ENCODE assay signal across 8 mouse cellular contexts in the genomic region with DNA sequence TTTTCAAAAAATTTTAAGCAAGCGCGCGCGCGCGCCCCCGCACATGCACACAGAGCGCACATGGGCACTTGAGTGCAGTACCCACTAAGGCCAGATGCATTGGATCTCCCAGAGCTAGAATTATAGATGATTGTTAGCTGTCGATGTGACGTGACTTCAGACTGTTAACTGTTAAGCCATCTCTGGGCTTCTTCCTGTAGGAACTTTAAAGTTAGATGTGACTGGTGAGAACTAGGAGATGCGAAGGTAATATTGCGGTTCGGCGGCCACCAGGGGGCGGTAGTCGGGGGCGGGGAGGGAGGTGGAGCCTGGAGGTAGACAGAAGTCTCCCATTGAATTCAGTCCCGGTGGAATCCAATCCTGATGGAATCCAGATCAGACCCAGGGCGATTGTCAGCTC. TPM values are rescaled to one million over a fixed set of nuclear protein-coding genes. Genes with fewer than 3 reads are reported as not detected.
A peak's percentile ranks its signal among the peaks of the same experiment; 100 is the strongest.
DNase-seq lines count a peak whose midpoint lies in the region; ATAC-seq and TF ChIP-seq lines count a peak whose summit lies in the region.

No protein-coding gene starts in this region.

- peak; percentile 22; the same call in 1 of the 2 replicates for ATAC-seq in forebrain, embryonic 16.5 days
- peak; percentile 53 for ATAC-seq in hindbrain, embryonic 16.5 days
- ATAC-seq in midbrain, embryonic 16.5 days = no peak

- H3K9me3 ChIP-seq in forebrain, embryonic 16.5 days (ENCODE audit: control insufficient read depth, low read length) = no peaks in the 10 kb centered on the region
- no peaks in the 10 kb centered on the region for H3K9me3 ChIP-seq in hindbrain, embryonic 16.5 days (ENCODE audit: control insufficient read depth, low read length)
- no peaks in the 10 kb centered on the region for H3K9me3 ChIP-seq in midbrain, embryonic 16.5 days (replicated peaks; ENCODE audit: control insufficient read depth, low read length, poor library complexity, severe bottlenecking)

- H3K36me3 ChIP-seq in forebrain, embryonic 16.5 days (ENCODE audit: control insufficient read depth, insufficient read depth) = no peaks in the 10 kb centered on the region
- H3K36me3 ChIP-seq in hindbrain, embryonic 16.5 days (ENCODE audit: control insufficient read depth, insufficient read depth, low read length) = no peaks in the 10 kb centered on the region
- H3K36me3 ChIP-seq in liver, adult 2 months (ENCODE audit: control insufficient read depth, insufficient read depth, low read length) = no peaks in the 10 kb centered on the region
- H3K36me3 ChIP-seq in midbrain, embryonic 16.5 days (ENCODE audit: control insufficient read depth, insufficient read depth, low read length) = no peaks in the 10 kb centered on the region

- TF ChIP-seq CTCF in liver, adult 2 months (IDR thresholded peaks at IDR 0.05; ENCODE audit: low read depth, low read length) = peak; percentile 49

- no peak for TF ChIP-seq POLR2A in liver, adult 2 months (IDR thresholded peaks at IDR 0.05; ENCODE audit: extremely low read depth, insufficient read depth, low read length)

- H3K4me2 ChIP-seq in forebrain, embryonic 16.5 days (ENCODE audit: low read length) = peak overlapping the region; percentile 18; the same call in 1 of the 2 replicates
- H3K4me2 ChIP-seq in hindbrain, embryonic 16.5 days (ENCODE audit: low read length) = peak overlapping the region; percentile 49
- peak overlapping the region; percentile 29 for H3K4me2 ChIP-seq in midbrain, embryonic 16.5 days (ENCODE audit: low read length)

- WGBS in forebrain, embryonic 16.5 days = 37% methylated on average over 19 of the region's 19 CpGs
- 40% methylated on average over 19 of the region's 19 CpGs for WGBS in hindbrain, embryonic 16.5 days
- WGBS in liver, adult 2 months = 37% methylated on average over 19 of the region's 19 CpGs
- WGBS in midbrain, embryonic 16.5 days = 40% methylated on average over 19 of the region's 19 CpGs

- peak; percentile 23 for DNase-seq in cerebellum, adult 8-10 months
- no peak for DNase-seq in cerebellum, adult 9-11 months
- peak; percentile 61 to 82 for DNase-seq in adrenal gland, postnatal 36 days
- no peak for DNase-seq in liver, adult 2 months (ENCODE audit: extremely low read depth, low read depth, low spot score)
- DNase-seq in testis, postnatal 10 days (ENCODE audit: low spot score) = peak; percentile 91

- H3K27ac ChIP-seq in forebrain, embryonic 16.5 days (ENCODE audit: low read length) = no peak overlapping the region
- H3K27ac ChIP-seq in hindbrain, embryonic 16.5 days (ENCODE audit: low read depth, low read length) = no peak overlapping the region
- H3K27ac ChIP-seq in liver, adult 2 months (replicated peaks; ENCODE audit: insufficient read depth, low read depth, low read length) = no peak overlapping the region
- H3K27ac ChIP-seq in midbrain, embryonic 16.5 days (ENCODE audit: low read length) = no peak overlapping the region

- H3K4me3 ChIP-seq in forebrain, embryonic 16.5 days (replicated peaks; ENCODE audit: low read length) = no peak overlapping the region
- H3K4me3 ChIP-seq in hindbrain, embryonic 16.5 days (ENCODE audit: low read length) = peak overlapping the region; percentile 23; the same call in 1 of the 2 replicates
- H3K4me3 ChIP-seq in liver, adult 2 months (ENCODE audit: insufficient read depth, low read depth, low read length) = no peak overlapping the region
- no peak overlapping the region for H3K4me3 ChIP-seq in midbrain, embryonic 16.5 days (ENCODE audit: low read depth, low read length)

- no peaks in the 10 kb centered on the region for H3K4me1 ChIP-seq in forebrain, embryonic 16.5 days (replicated peaks; ENCODE audit: control insufficient read depth, insufficient read depth, low read length)
- H3K4me1 ChIP-seq in hindbrain, embryonic 16.5 days (ENCODE audit: control insufficient read depth, insufficient read depth, low read depth, low read length) = no peaks in the 10 kb centered on the region
- H3K4me1 ChIP-seq in liver, adult 2 months (ENCODE audit: control insufficient read depth, insufficient read depth, low read length) = no peaks in the 10 kb centered on the region
- H3K4me1 ChIP-seq in midbrain, embryonic 16.5 days (ENCODE audit: control insufficient read depth, insufficient read depth, low read length) = peaks cover 2% of the 10 kb centered on the region; the same call in 1 of the 2 replicates

- H3K79me2 ChIP-seq in liver, adult 2 months (ENCODE audit: control insufficient read depth, insufficient read depth, low read length) = no peaks in the 10 kb centered on the region

- no peaks in the 10 kb centered on the region for H3K27me3 ChIP-seq in forebrain, embryonic 16.5 days (replicated peaks; ENCODE audit: control insufficient read depth, insufficient read depth, low read length)
- H3K27me3 ChIP-seq in hindbrain, embryonic 16.5 days (replicated peaks; ENCODE audit: control insufficient read depth, insufficient read depth, low read length) = no peaks in the 10 kb centered on the region
- no peaks in the 10 kb centered on the region for H3K27me3 ChIP-seq in liver, adult 2 months (ENCODE audit: control insufficient read depth, insufficient read depth, low read length)
- H3K27me3 ChIP-seq in midbrain, embryonic 16.5 days (ENCODE audit: control insufficient read depth, insufficient read depth, low read depth, low read length) = no peaks in the 10 kb centered on the region

- H3K9ac ChIP-seq in forebrain, embryonic 16.5 days (replicated peaks; ENCODE audit: low read depth, low read length) = no peak overlapping the region
- H3K9ac ChIP-seq in hindbrain, embryonic 16.5 days (ENCODE audit: low read depth, low read length) = no peak overlapping the region
- H3K9ac ChIP-seq in liver, adult 2 months (ENCODE audit: low read depth, low read length) = no peak overlapping the region
- no peak overlapping the region for H3K9ac ChIP-seq in midbrain, embryonic 16.5 days (ENCODE audit: low read depth, low read length)

RNA-seq across cellular contexts. Expression of a gene that starts 40.8 kb away (rescaled TPM):
- total RNA-seq in adrenal gland, postnatal 36 days (2021) = 1 to 10 TPM; 5.1 to 7.4 TPM
- polyA plus RNA-seq in forebrain, embryonic 16.5 days (2015; fragmentation: Nextera tagmentation; extraction: Ambion mirVana) = 41.3 and 53.3 TPM in 2 replicates
- 46.9 and 51.6 TPM in 2 replicates for polyA plus RNA-seq in hindbrain, embryonic 16.5 days (2015; fragmentation: Nextera tagmentation; extraction: Ambion mirVana)
- total RNA-seq in liver, adult 2 months (2014; rRNA removed) = 0.40 TPM in 1 of 2 replicates, not detected in the other
- 0.17 and 0.39 TPM in 2 replicates for polyA plus RNA-seq in liver, adult 2 months (2012; rRNA removed)
- polyA plus RNA-seq in midbrain, embryonic 16.5 days (2015; fragmentation: Nextera tagmentation; extraction: Ambion mirVana) = 36.1 and 40.2 TPM in 2 replicates

RNA-seq across cellular contexts. Expression of a gene that starts 45.7 kb away (rescaled TPM):
- 10 to 100 TPM; 26.2 to 28.1 TPM for total RNA-seq in adrenal gland, postnatal 36 days (2021)
- 18.1 and 19.4 TPM in 2 replicates for polyA plus RNA-seq in forebrain, embryonic 16.5 days (2015; fragmentation: Nextera tagmentation; extraction: Ambion mirVana)
- 12.0 and 13.5 TPM in 2 replicates for polyA plus RNA-seq in hindbrain, embryonic 16.5 days (2015; fragmentation: Nextera tagmentation; extraction: Ambion mirVana)
- total RNA-seq in liver, adult 2 months (2014; rRNA removed) = 6.9 and 8.1 TPM in 2 replicates
- 4.9 and 7.9 TPM in 2 replicates for polyA plus RNA-seq in liver, adult 2 months (2012; rRNA removed)
- polyA plus RNA-seq in midbrain, embryonic 16.5 days (2015; fragmentation: Nextera tagmentation; extraction: Ambion mirVana) = 13.4 and 16.0 TPM in 2 replicates

Comparison
In these comparisons a context has a peak if more than half of its experiments do, and no peak if none do; other contexts are left out.
1. DNase-seq: peak in cerebellum, adult 8-10 months (single experiment), adrenal gland, postnatal 36 days (2 of 2) and testis, postnatal 10 days (single experiment); none in cerebellum, adult 9-11 months (single experiment) and liver, adult 2 months (single experiment).
2. RNA of a gene that starts 40.8 kb away (polyA plus RNA-seq): 46.9 to 51.6 TPM in hindbrain, embryonic 16.5 days, 41.3 to 53.3 TPM in forebrain, embryonic 16.5 days and 36.1 to 40.2 TPM in midbrain, embryonic 16.5 days; 0.17 to 0.39 TPM in liver, adult 2 months; every median in the first group is over 10 times any median in the second.
3. Peak in every context shown above with its lines, with median percentiles within 50 percentile points of each other: H3K4me2 ChIP-seq.